ENCODE assay signal across 8 mouse cellular contexts in the genomic region with DNA sequence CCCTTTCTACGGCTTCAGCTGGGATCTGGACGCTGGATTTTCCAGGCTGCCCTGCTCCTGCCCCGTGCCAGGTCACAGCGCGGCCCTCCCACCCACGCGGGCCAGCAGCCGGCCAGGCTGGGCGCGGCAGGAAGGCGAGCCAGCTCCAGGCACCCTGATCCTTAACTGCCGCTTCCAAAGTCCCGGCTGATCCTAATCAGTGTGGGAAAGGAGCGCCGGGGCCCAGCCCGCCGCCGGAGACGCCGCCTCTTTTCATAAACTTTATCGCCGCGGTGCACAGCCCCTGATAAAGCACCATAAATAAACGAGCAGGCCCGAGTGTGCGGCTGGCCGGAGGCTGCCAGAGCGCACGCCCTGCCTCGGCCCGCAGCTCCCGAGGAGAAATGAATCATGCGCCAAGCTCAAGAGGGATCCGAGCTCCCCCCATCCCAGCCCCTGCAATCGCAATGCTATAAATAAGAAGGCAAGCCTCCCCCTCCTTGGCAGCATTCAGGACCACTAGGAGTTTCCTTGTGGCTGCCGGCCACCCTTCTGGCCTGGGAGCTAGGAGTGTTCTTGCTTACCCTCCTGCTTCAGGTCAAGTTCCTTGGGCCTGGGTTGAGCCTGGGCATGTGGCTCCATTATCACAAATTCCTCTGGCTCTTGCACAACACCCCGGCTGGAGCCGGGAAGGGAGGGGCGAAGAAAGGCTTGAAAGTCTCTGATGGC.
DNase-seq lines count a peak whose midpoint lies in the region; ATAC-seq lines count a peak whose summit lies in the region.

No protein-coding gene starts in this region.

- intact Hi-C loops in heart, postnatal 36 days (cut with DNase I) = loop anchor here (1.0 to 5.0 kb wide), 3 partner anchors 62 to 214 kb away; no protein-coding TSS in a partner anchor

- 2% methylated on average over 39 of the region's 39 CpGs for WGBS in forebrain, embryonic 16.5 days

- peak; percentile 83 for ATAC-seq in forebrain, embryonic 16.5 days

- H3K27ac ChIP-seq in forebrain, embryonic 16.5 days (ENCODE audit: low read length) = no peak overlapping the region; the same call in 1 of the 2 replicates

- peak overlapping the region; percentile 51 for H3K9ac ChIP-seq in forebrain, embryonic 16.5 days (replicated peaks; ENCODE audit: low read depth, low read length)

- no peaks in the 10 kb centered on the region for H3K36me3 ChIP-seq in forebrain, embryonic 16.5 days (ENCODE audit: control insufficient read depth, insufficient read depth)

- no peaks in the 10 kb centered on the region for H3K9me3 ChIP-seq in forebrain, embryonic 16.5 days (ENCODE audit: control insufficient read depth, low read length)

- peak overlapping the region; percentile 40 for H3K4me3 ChIP-seq in forebrain, embryonic 16.5 days (replicated peaks; ENCODE audit: low read length)

- peak; percentile 81 for DNase-seq in MN1 (ENCODE audit: low spot score)
- DNase-seq in cerebellum, adult 11-12 months = peak; percentile 63
- peak; percentile 80 to 89 for DNase-seq in heart, postnatal 36 days
- peak; percentile 31 to 39 for DNase-seq in layer of hippocampus, postnatal 10 days (ENCODE audit: low spot score in 2 of 2)
- peak; percentile 91 for DNase-seq in lung, postnatal 25 days (ENCODE audit: low spot score)
- peak; percentile 53 for DNase-seq in right cerebral cortex, adult 18-20 months
- peak; percentile 72 to 77 for DNase-seq in urinary bladder, postnatal 4 days (ENCODE audit: low spot score in 2 of 2)

- peak overlapping the region; percentile 83 for H3K4me2 ChIP-seq in forebrain, embryonic 16.5 days (ENCODE audit: low read length)

- no peaks in the 10 kb centered on the region for H3K27me3 ChIP-seq in forebrain, embryonic 16.5 days (replicated peaks; ENCODE audit: control insufficient read depth, insufficient read depth, low read length)

- peaks cover 12% of the 10 kb centered on the region for H3K4me1 ChIP-seq in forebrain, embryonic 16.5 days (replicated peaks; ENCODE audit: control insufficient read depth, insufficient read depth, low read length)

Comparison
In these comparisons a context has a peak if more than half of its experiments do, and no peak if none do; other contexts are left out.
1. DNase-seq: peak in every context shown above with its lines; median percentile 91 in lung, postnatal 25 days; 84 in heart, postnatal 36 days; 81 in MN1; 74 in urinary bladder, postnatal 4 days; 63 in cerebellum, adult 11-12 months; 53 in right cerebral cortex, adult 18-20 months; 35 in layer of hippocampus, postnatal 10 days.